16 mouse cellular contexts compared by ENCODE assay signal in genomic region chr12:104986001-104986400, GRCm38 (mm10).
"Had no signal": no experiment of that assay in that cellular context is flagged by ENCODE, and none has a peak within 500 bp of the region (broad histone marks: within the 10 kb centered on the region; RNA-seq: fewer than 3 reads in every experiment).

No protein-coding gene starts in this region.

- H3K36me3 ChIP-seq: limb, embryonic 10.5 days; midbrain, embryonic 12.5 days; neural tube, embryonic 13.5 days had no signal

- H3K27ac ChIP-seq: left cerebral cortex, adult 2 months; limb, embryonic 10.5 days; liver, embryonic 15.5 days; midbrain, embryonic 12.5 days; neural tube, embryonic 13.5 days had no signal

- ATAC-seq: lung, postnatal 0 days; midbrain, embryonic 16.5 days had no signal

- H3K4me3 ChIP-seq: left cerebral cortex, adult 2 months; limb, embryonic 10.5 days; liver, embryonic 15.5 days; midbrain, embryonic 12.5 days; neural tube, embryonic 13.5 days had no signal

- H3K4me2 ChIP-seq: liver, embryonic 11.5 days; liver, embryonic 15.5 days; midbrain, embryonic 12.5 days; neural tube, embryonic 13.5 days had no signal

- H3K27me3 ChIP-seq: liver, embryonic 15.5 days; midbrain, embryonic 12.5 days; neural tube, embryonic 13.5 days had no signal

- DNase-seq: kidney, postnatal 25 days; lung, adult 2 months; lung, postnatal 36 days; retina, postnatal 1 day; right cerebral cortex, postnatal 4 days; spleen, adult 18-20 months; thymus, adult 18-20 months; thymus, postnatal 14 days had no signal

- H3K9ac ChIP-seq: liver, embryonic 15.5 days; midbrain, embryonic 12.5 days; neural tube, embryonic 13.5 days had no signal

- H3K9me3 ChIP-seq: limb, embryonic 10.5 days; liver, embryonic 15.5 days; neural tube, embryonic 13.5 days had no signal
